21 mouse cellular contexts compared by ENCODE assay signal in genomic region chr8:90036436-90036835, GRCm38 (mm10).
"Had no signal": no experiment of that assay in that cellular context is flagged by ENCODE, and none has a peak within 500 bp of the region (broad histone marks: within the 10 kb centered on the region; RNA-seq: fewer than 3 reads in every experiment).

No protein-coding gene starts in this region.

- H3K9me3 ChIP-seq: kidney, embryonic 15.5 days; limb, embryonic 13.5 days; liver, embryonic 12.5 days; liver, embryonic 15.5 days had no signal

- DNase-seq: kidney, adult 11 months; kidney, adult 8-10 months; kidney, postnatal 10 days; kidney, postnatal 36 days; left cerebral cortex, postnatal 4 days; liver; lung, adult 2 months; lung, postnatal 14 days; retina, postnatal 1 day; right cerebral cortex, postnatal 25 days; thymus, adult 2 months; thymus, postnatal 14 days; thymus, postnatal 4 days had no signal

- H3K4me2 ChIP-seq: kidney, embryonic 15.5 days; limb, embryonic 13.5 days; liver, embryonic 12.5 days; liver, embryonic 15.5 days; midbrain, embryonic 12.5 days; neural tube, embryonic 13.5 days had no signal

- H3K4me3 ChIP-seq: kidney, embryonic 15.5 days; limb, embryonic 13.5 days; liver, embryonic 12.5 days; liver, embryonic 15.5 days; midbrain, embryonic 12.5 days; myocyte; neural tube, embryonic 13.5 days had no signal

- H3K4me1 ChIP-seq: kidney, embryonic 15.5 days; liver, embryonic 12.5 days; liver, embryonic 15.5 days; neural tube, embryonic 13.5 days had no signal

- H3K27me3 ChIP-seq: kidney, embryonic 15.5 days; limb, embryonic 13.5 days; liver, embryonic 12.5 days; liver, embryonic 15.5 days; midbrain, embryonic 12.5 days; neural tube, embryonic 13.5 days had no signal

- H3K36me3 ChIP-seq: kidney, embryonic 15.5 days; limb, embryonic 13.5 days; liver, embryonic 12.5 days; liver, embryonic 15.5 days; midbrain, embryonic 12.5 days; neural tube, embryonic 13.5 days had no signal

- H3K27ac ChIP-seq: kidney, embryonic 15.5 days; limb, embryonic 13.5 days; liver, embryonic 12.5 days; liver, embryonic 15.5 days; macrophage; midbrain, embryonic 12.5 days; neural tube, embryonic 13.5 days had no signal

- ATAC-seq: liver, embryonic 12.5 days had no signal

- H3K9ac ChIP-seq: kidney, embryonic 15.5 days; limb, embryonic 13.5 days; liver, embryonic 12.5 days; liver, embryonic 15.5 days; midbrain, embryonic 12.5 days; neural tube, embryonic 13.5 days had no signal
